Mouse (Mus musculus) gastrocnemius, postnatal 36 days (tissue): Measurements from ENCODE around the gene Tbc1d30. TPM values are rescaled to one million over a fixed set of nuclear protein-coding genes. Genes with fewer than 3 reads are reported as not detected.

Experiments used
- DNase-seq, 2 experiments: peaks; one replicate each; pipeline ENCODE4 v3.0.0; 2022
- intact Hi-C: fragments of 180-260 bp; cut with DNase I; formaldehyde crosslinking; loops from one replicate; pipeline ENCODE4 v1.15.1; 2025
- long read RNA-seq, 2 experiments: library from polyadenylated mRNA; stranded (forward); transcript quantifications; one replicate each; pipeline ENCODE4 v2.0.0; 2021
- total RNA-seq, 2 experiments: library from RNA; stranded (reverse); gene quantifications; 2 replicates each; pipeline ENCODE4 v1.2.3; 2021

Tbc1d30 gene
- total RNA-seq: under 1 TPM; 0.42 to 0.46 TPM
- long read RNA-seq, experiment 1: 0 reads
- long read RNA-seq, experiment 2: 0 reads

GRCm38 (mm10) chr10:121351066-121351581 lies at the start of gene Tbc1d30:
Tbc1d30 (minus strand) TSS chr10:121351278.
- intact Hi-C loops: no loop called here
- peak in 1 of 2 experiments; percentile 25 for DNase-seq

GRCm38 (mm10) chr10:121398599-121398998 lies 47.5 kb upstream of the Tbc1d30 start:
- intact Hi-C loops: no loop called here
- no peak for DNase-seq

GRCm38 (mm10) chr10:121395542-121396176 lies 44.6 kb upstream of the Tbc1d30 start:
- intact Hi-C loops: no loop called here
- DNase-seq: no peak

GRCm38 (mm10) chr10:121394789-121395325 lies 43.8 kb upstream of the Tbc1d30 start:
- DNase-seq: no peak
- intact Hi-C loops: no loop called here

- intact Hi-C loops: no loop called here
- no peak for DNase-seq
Measured at GRCm38 (mm10) chr10:121394270-121394669, 43.2 kb upstream of the Tbc1d30 start.

GRCm38 (mm10) chr10:121391901-121392300 lies 40.8 kb upstream of the Tbc1d30 start:
- DNase-seq: no peak

GRCm38 (mm10) chr10:121390602-121391001 lies 39.5 kb upstream of the Tbc1d30 start:
- intact Hi-C loops: no loop called here
- DNase-seq: no peak

More at GRCm38 (mm10) chr10:121391901-121392300, 40.8 kb upstream of the Tbc1d30 start:
- intact Hi-C loops: no loop called here

- DNase-seq: no peak
- intact Hi-C loops: loop anchor here (5.0 kb wide), 1 partner anchor 611 kb away; no protein-coding TSS in a partner anchor
Measured at GRCm38 (mm10) chr10:121386347-121386746, 35.3 kb upstream of the Tbc1d30 start.

GRCm38 (mm10) chr10:121385695-121386094 lies 34.6 kb upstream of the Tbc1d30 start:
- DNase-seq: no peak
- intact Hi-C loops: loop anchor here (5.0 kb wide), 1 partner anchor 612 kb away; no protein-coding TSS in a partner anchor

- intact Hi-C loops: loop anchor here (5.0 kb wide), 1 partner anchor 613 kb away; no protein-coding TSS in a partner anchor
- DNase-seq: no peak
Measured at GRCm38 (mm10) chr10:121384710-121385109, 33.6 kb upstream of the Tbc1d30 start.

- intact Hi-C loops: no loop called here
- DNase-seq: no peak
Measured at GRCm38 (mm10) chr10:121381280-121381679, 30.2 kb upstream of the Tbc1d30 start.

- intact Hi-C loops: no loop called here
- no peak for DNase-seq
Measured at GRCm38 (mm10) chr10:121379387-121379786, 28.3 kb upstream of the Tbc1d30 start.

- intact Hi-C loops: no loop called here
- DNase-seq: no peak
Measured at GRCm38 (mm10) chr10:121376530-121377271, 25.6 kb upstream of the Tbc1d30 start.

- no peak for DNase-seq
- intact Hi-C loops: no loop called here
Measured at GRCm38 (mm10) chr10:121375649-121376493, 24.8 kb upstream of the Tbc1d30 start.

- intact Hi-C loops: no loop called here
- no peak for DNase-seq
Measured at GRCm38 (mm10) chr10:121374693-121375620, 23.9 kb upstream of the Tbc1d30 start.

- DNase-seq: no peak
- intact Hi-C loops: no loop called here
Measured at GRCm38 (mm10) chr10:121374013-121374412, 22.9 kb upstream of the Tbc1d30 start.

- intact Hi-C loops: no loop called here
- no peak for DNase-seq
Measured at GRCm38 (mm10) chr10:121370777-121371176, 19.7 kb upstream of the Tbc1d30 start.

- intact Hi-C loops: no loop called here
- no peak for DNase-seq
Measured at GRCm38 (mm10) chr10:121368783-121369465, 17.8 kb upstream of the Tbc1d30 start.

- DNase-seq: no peak
Measured at GRCm38 (mm10) chr10:121367780-121368179, 16.7 kb upstream of the Tbc1d30 start.

More at GRCm38 (mm10) chr10:121367780-121368179, 16.7 kb upstream of the Tbc1d30 start:
- intact Hi-C loops: no loop called here
